Mouse (Mus musculus): ENCODE measurements at regions not wholly inside any gene's neighbourhood (a gene's known extent, or its start where the extent isn't known, plus 50 kb on each side); places are given as distances from the start of the nearest gene placed in this dataset.

- no peak overlapping the region for H3K9ac ChIP-seq (ENCODE audit: low read length)
- no peak overlapping the region for H3K27ac ChIP-seq (replicated peaks; ENCODE audit: low read depth, low read length)
- H3K4me1 ChIP-seq (ENCODE audit: control insufficient read depth, insufficient read depth, low read length) = no peaks in the 10 kb centered on the region
- DNase-seq (ENCODE audit: low spot score) (no peak), ATAC-seq (ENCODE audit: insufficient number of reproducible peaks, low FRiP score, low TSS enrichment, low read depth) (no peak)
- 83% methylated on average over 4 of the region's 4 CpGs for WGBS
- H3K27me3 ChIP-seq (ENCODE audit: control insufficient read depth, insufficient read depth, low read length) = no peaks in the 10 kb centered on the region
- no peaks in the 10 kb centered on the region for H3K9me3 ChIP-seq (ENCODE audit: control insufficient read depth, low read length)
- no peak overlapping the region for H3K4me2 ChIP-seq (ENCODE audit: low read depth, severe bottlenecking)
- H3K4me3 ChIP-seq (ENCODE audit: low read depth, low read length) = no peak overlapping the region
- H3K36me3 ChIP-seq (ENCODE audit: control insufficient read depth, insufficient read depth, low read length) = no peaks in the 10 kb centered on the region
These were observed 236.1 kb upstream of the G2e3 start for GRCm38 (mm10) chr12:51111811-51112210.

GRCm38 (mm10) chr12:51108044-51108443 lies 239.8 kb upstream of the G2e3 start:
- Histone ChIP-seq H3K27me3 (ENCODE audit: control insufficient read depth, insufficient read depth, low read length) (no peaks in the 10 kb centered on the region), H3K36me3 (ENCODE audit: control insufficient read depth, insufficient read depth, low read length) (no peaks in the 10 kb centered on the region), H3K9me3 (ENCODE audit: control insufficient read depth, low read length) (no peaks in the 10 kb centered on the region), H3K4me1 (ENCODE audit: control insufficient read depth, insufficient read depth, low read length) (no peaks in the 10 kb centered on the region), H3K4me3 (ENCODE audit: low read depth, low read length) (no peak overlapping the region), H3K9ac (ENCODE audit: low read length) (no peak overlapping the region), H3K4me2 (ENCODE audit: low read depth, severe bottlenecking) (no peak overlapping the region), H3K27ac (replicated peaks; ENCODE audit: low read depth, low read length) (no peak overlapping the region)
- DNase-seq (ENCODE audit: low spot score) = no peak
- 96% methylated on average over 5 of the region's 5 CpGs for WGBS
- ATAC-seq (ENCODE audit: insufficient number of reproducible peaks, low FRiP score, low TSS enrichment, low read depth) = no peak

- Histone ChIP-seq H3K4me1 (ENCODE audit: control insufficient read depth, insufficient read depth, low read length) (no peaks in the 10 kb centered on the region), H3K9me3 (ENCODE audit: control insufficient read depth, low read length) (no peaks in the 10 kb centered on the region), H3K4me3 (ENCODE audit: low read depth, low read length) (no peak overlapping the region), H3K9ac (ENCODE audit: low read length) (no peak overlapping the region), H3K36me3 (ENCODE audit: control insufficient read depth, insufficient read depth, low read length) (no peaks in the 10 kb centered on the region), H3K4me2 (ENCODE audit: low read depth, severe bottlenecking) (no peak overlapping the region), H3K27ac (replicated peaks; ENCODE audit: low read depth, low read length) (no peak overlapping the region), H3K27me3 (ENCODE audit: control insufficient read depth, insufficient read depth, low read length) (no peaks in the 10 kb centered on the region)
- ATAC-seq (ENCODE audit: insufficient number of reproducible peaks, low FRiP score, low TSS enrichment, low read depth) (no peak), DNase-seq (ENCODE audit: low spot score) (no peak)
- 89% methylated on average over 4 of the region's 4 CpGs for WGBS
These were observed 244.3 kb upstream of the G2e3 start for GRCm38 (mm10) chr12:51103541-51104042.

GRCm38 (mm10) chr12:51101636-51102035 lies 246.2 kb upstream of the G2e3 start:
- no peak for DNase-seq (ENCODE audit: low spot score)
- no peak for ATAC-seq (ENCODE audit: insufficient number of reproducible peaks, low FRiP score, low TSS enrichment, low read depth)
- 84% methylated on average over 6 of the region's 6 CpGs for WGBS
- no peaks in the 10 kb centered on the region for H3K27me3 ChIP-seq (ENCODE audit: control insufficient read depth, insufficient read depth, low read length)
- no peaks in the 10 kb centered on the region for H3K4me1 ChIP-seq (ENCODE audit: control insufficient read depth, insufficient read depth, low read length)
- H3K27ac ChIP-seq (replicated peaks; ENCODE audit: low read depth, low read length) = no peak overlapping the region
- no peaks in the 10 kb centered on the region for H3K9me3 ChIP-seq (ENCODE audit: control insufficient read depth, low read length)
- H3K4me2 ChIP-seq (ENCODE audit: low read depth, severe bottlenecking) = no peak overlapping the region
- no peak overlapping the region for H3K4me3 ChIP-seq (ENCODE audit: low read depth, low read length)
- no peak overlapping the region for H3K9ac ChIP-seq (ENCODE audit: low read length)
- no peaks in the 10 kb centered on the region for H3K36me3 ChIP-seq (ENCODE audit: control insufficient read depth, insufficient read depth, low read length)

- no peak for ATAC-seq (ENCODE audit: insufficient number of reproducible peaks, low FRiP score, low TSS enrichment, low read depth)
- no peak overlapping the region for H3K27ac ChIP-seq (replicated peaks; ENCODE audit: low read depth, low read length)
- no peak overlapping the region for H3K9ac ChIP-seq (ENCODE audit: low read length)
- no peak for DNase-seq (ENCODE audit: low spot score)
- no peak overlapping the region for H3K4me2 ChIP-seq (ENCODE audit: low read depth, severe bottlenecking)
- no peaks in the 10 kb centered on the region for H3K36me3 ChIP-seq (ENCODE audit: control insufficient read depth, insufficient read depth, low read length)
- H3K4me3 ChIP-seq (ENCODE audit: low read depth, low read length) = no peak overlapping the region
- H3K4me1 ChIP-seq (ENCODE audit: control insufficient read depth, insufficient read depth, low read length) = no peaks in the 10 kb centered on the region
- no peaks in the 10 kb centered on the region for H3K9me3 ChIP-seq (ENCODE audit: control insufficient read depth, low read length)
- no peaks in the 10 kb centered on the region for H3K27me3 ChIP-seq (ENCODE audit: control insufficient read depth, insufficient read depth, low read length)
- 81% methylated on average over 5 of the region's 5 CpGs for WGBS
These were observed 247.0 kb upstream of the G2e3 start for GRCm38 (mm10) chr12:51100868-51101267.

GRCm38 (mm10) chr12:51095974-51096373 lies 251.9 kb upstream of the G2e3 start:
- no peak overlapping the region for H3K4me3 ChIP-seq (ENCODE audit: low read depth, low read length)
- H3K4me1 ChIP-seq (ENCODE audit: control insufficient read depth, insufficient read depth, low read length) = no peaks in the 10 kb centered on the region
- H3K9me3 ChIP-seq (ENCODE audit: control insufficient read depth, low read length) = no peaks in the 10 kb centered on the region
- no peak overlapping the region for H3K27ac ChIP-seq (replicated peaks; ENCODE audit: low read depth, low read length)
- no peak overlapping the region for H3K9ac ChIP-seq (ENCODE audit: low read length)
- no peak overlapping the region for H3K4me2 ChIP-seq (ENCODE audit: low read depth, severe bottlenecking)
- ATAC-seq (ENCODE audit: insufficient number of reproducible peaks, low FRiP score, low TSS enrichment, low read depth) (no peak), DNase-seq (ENCODE audit: low spot score) (no peak)
- 77% methylated on average over 4 of the region's 4 CpGs for WGBS
- no peaks in the 10 kb centered on the region for H3K36me3 ChIP-seq (ENCODE audit: control insufficient read depth, insufficient read depth, low read length)
- H3K27me3 ChIP-seq (ENCODE audit: control insufficient read depth, insufficient read depth, low read length) = no peaks in the 10 kb centered on the region

GRCm38 (mm10) chr12:51089324-51089723 lies 258.5 kb upstream of the G2e3 start:
- Histone ChIP-seq H3K4me2 (ENCODE audit: low read depth, severe bottlenecking) (no peak overlapping the region), H3K9me3 (ENCODE audit: control insufficient read depth, low read length) (no peaks in the 10 kb centered on the region), H3K36me3 (ENCODE audit: control insufficient read depth, insufficient read depth, low read length) (no peaks in the 10 kb centered on the region), H3K9ac (ENCODE audit: low read length) (no peak overlapping the region), H3K27ac (replicated peaks; ENCODE audit: low read depth, low read length) (no peak overlapping the region), H3K4me1 (ENCODE audit: control insufficient read depth, insufficient read depth, low read length) (no peaks in the 10 kb centered on the region), H3K27me3 (ENCODE audit: control insufficient read depth, insufficient read depth, low read length) (no peaks in the 10 kb centered on the region), H3K4me3 (ENCODE audit: low read depth, low read length) (no peak overlapping the region)
- no peak for ATAC-seq (ENCODE audit: insufficient number of reproducible peaks, low FRiP score, low TSS enrichment, low read depth)
- 91% methylated on average over 7 of the region's 7 CpGs for WGBS
- no peak for DNase-seq (ENCODE audit: low spot score)

GRCm38 (mm10) chr12:51081809-51082208 lies 266.1 kb upstream of the G2e3 start:
- H3K4me2 ChIP-seq (ENCODE audit: low read depth, severe bottlenecking) = no peak overlapping the region
- no peaks in the 10 kb centered on the region for H3K4me1 ChIP-seq (ENCODE audit: control insufficient read depth, insufficient read depth, low read length)
- H3K9ac ChIP-seq (ENCODE audit: low read length) = no peak overlapping the region
- ATAC-seq (ENCODE audit: insufficient number of reproducible peaks, low FRiP score, low TSS enrichment, low read depth) (no peak), DNase-seq (ENCODE audit: low spot score) (no peak)
- H3K27ac ChIP-seq (replicated peaks; ENCODE audit: low read depth, low read length) = no peak overlapping the region
- no peak overlapping the region for H3K4me3 ChIP-seq (ENCODE audit: low read depth, low read length)
- H3K9me3 ChIP-seq (ENCODE audit: control insufficient read depth, low read length) = no peaks in the 10 kb centered on the region
- H3K36me3 ChIP-seq (ENCODE audit: control insufficient read depth, insufficient read depth, low read length) = no peaks in the 10 kb centered on the region
- 81% methylated on average over 8 of the region's 8 CpGs for WGBS
- H3K27me3 ChIP-seq (ENCODE audit: control insufficient read depth, insufficient read depth, low read length) = no peaks in the 10 kb centered on the region

GRCm38 (mm10) chr12:51073503-51073902 lies 274.4 kb upstream of the G2e3 start:
- Histone ChIP-seq H3K36me3 (ENCODE audit: control insufficient read depth, insufficient read depth, low read length) (no peaks in the 10 kb centered on the region), H3K27ac (replicated peaks; ENCODE audit: low read depth, low read length) (no peak overlapping the region), H3K4me3 (ENCODE audit: low read depth, low read length) (no peak overlapping the region), H3K4me1 (ENCODE audit: control insufficient read depth, insufficient read depth, low read length) (no peaks in the 10 kb centered on the region), H3K9ac (ENCODE audit: low read length) (no peak overlapping the region), H3K27me3 (ENCODE audit: control insufficient read depth, insufficient read depth, low read length) (no peaks in the 10 kb centered on the region), H3K4me2 (ENCODE audit: low read depth, severe bottlenecking) (no peak overlapping the region), H3K9me3 (ENCODE audit: control insufficient read depth, low read length) (no peaks in the 10 kb centered on the region; the same call in 1 of the 2 replicates)
- ATAC-seq (ENCODE audit: insufficient number of reproducible peaks, low FRiP score, low TSS enrichment, low read depth) (no peak), DNase-seq (ENCODE audit: low spot score) (no peak)
- 62% methylated on average over 1 of the region's 1 CpGs for WGBS

Data from limb, embryonic 11.5 days (tissue).